Mouse (Mus musculus) testis, postnatal 14 days (tissue): ENCODE data around the gene Gm20696.

Source experiments
- DNase-seq: peaks from one replicate; pipeline ENCODE4 v3.0.0; 2021; ENCODE audit warnings: low spot score

Gene Gm20696

GRCm38 (mm10) chr6:99354338-99354737 lies 312.3 kb downstream of the Gm20696 start:
- no peak for DNase-seq

GRCm38 (mm10) chr6:99353441-99353840 lies 313.2 kb downstream of the Gm20696 start:
- DNase-seq = no peak

GRCm38 (mm10) chr6:99350566-99350965 lies 316.0 kb downstream of the Gm20696 start:
- no peak for DNase-seq

GRCm38 (mm10) chr6:99350156-99350555 lies 316.4 kb downstream of the Gm20696 start:
- DNase-seq = no peak

- no peak for DNase-seq
These were observed 318.8 kb downstream of the Gm20696 start for GRCm38 (mm10) chr6:99347836-99348235.

- no peak for DNase-seq
These were observed 321.6 kb downstream of the Gm20696 start for GRCm38 (mm10) chr6:99344966-99345365.

- no peak for DNase-seq
These were observed 322.2 kb downstream of the Gm20696 start for GRCm38 (mm10) chr6:99344357-99344756.

GRCm38 (mm10) chr6:99343815-99344214 lies 322.8 kb downstream of the Gm20696 start:
- DNase-seq = no peak

- DNase-seq = no peak
These were observed 324.2 kb downstream of the Gm20696 start for GRCm38 (mm10) chr6:99342416-99342815.

- DNase-seq = no peak
These were observed 325.7 kb downstream of the Gm20696 start for GRCm38 (mm10) chr6:99340902-99341301.

- DNase-seq = no peak
These were observed 326.4 kb downstream of the Gm20696 start for GRCm38 (mm10) chr6:99339986-99340721.

GRCm38 (mm10) chr6:99339343-99339620 lies 327.3 kb downstream of the Gm20696 start:
- DNase-seq = no peak

- DNase-seq = no peak
These were observed 327.8 kb downstream of the Gm20696 start for GRCm38 (mm10) chr6:99338593-99339342.

- no peak for DNase-seq
These were observed 328.4 kb downstream of the Gm20696 start for GRCm38 (mm10) chr6:99338174-99338573.

GRCm38 (mm10) chr6:99337575-99337974 lies 329.0 kb downstream of the Gm20696 start:
- no peak for DNase-seq

- no peak for DNase-seq
These were observed 330.4 kb downstream of the Gm20696 start for GRCm38 (mm10) chr6:99336191-99336590.

- no peak for DNase-seq
These were observed 331.3 kb downstream of the Gm20696 start for GRCm38 (mm10) chr6:99335174-99335830.

- DNase-seq = no peak
These were observed 332.3 kb downstream of the Gm20696 start for GRCm38 (mm10) chr6:99334255-99334654.

GRCm38 (mm10) chr6:99333127-99333526 lies 333.5 kb downstream of the Gm20696 start:
- no peak for DNase-seq

GRCm38 (mm10) chr6:99330169-99330568 lies 336.4 kb downstream of the Gm20696 start:
- DNase-seq = no peak

- no peak for DNase-seq
These were observed 338.0 kb downstream of the Gm20696 start for GRCm38 (mm10) chr6:99328634-99329033.

GRCm38 (mm10) chr6:99328146-99328545 lies 338.5 kb downstream of the Gm20696 start:
- DNase-seq = no peak

GRCm38 (mm10) chr6:99327721-99328120 lies 338.9 kb downstream of the Gm20696 start:
- no peak for DNase-seq
